Mouse (Mus musculus) midbrain, postnatal 0 days (tissue): Measurements from ENCODE around the gene 1700093K21Rik. TPM values are rescaled to one million over a fixed set of nuclear protein-coding genes. Genes with fewer than 3 reads are reported as not detected.

Experiments used
- ATAC-seq: fragments of 200-750 bp; cut with Nextera tagmentation; 2 replicates; pipeline ENCODE4 v1.8.0; 2017; ENCODE audit warnings: moderate number of reproducible peaks, mild to moderate bottlenecking, moderate TSS enrichment, moderate library complexity; ENCODE audit not compliant: low FRiP score
- DNase-seq: peaks from one replicate; pipeline ENCODE4 v3.0.0-alpha.2; 2015; ENCODE audit warnings: low spot score
- H3K27ac ChIP-seq: fragments of 300-500 bp; sonication (generic); 2 replicates; pipeline ENCODE4 v1.5.1; 2014; ENCODE audit warnings: low read depth, mild to moderate bottlenecking, low read length, mixed read lengths
- H3K27me3 ChIP-seq: fragments of 300-500 bp; sonication (generic); 2 replicates; pipeline ENCODE4 v1.6.1; 2014; ENCODE audit warnings: low read length, control low read depth, mixed read lengths; ENCODE audit not compliant: insufficient read depth
- H3K36me3 ChIP-seq: fragments of 300-500 bp; sonication (generic); 2 replicates; pipeline ENCODE4 v1.6.1; 2014; ENCODE audit warnings: low read length, control low read depth, mixed read lengths; ENCODE audit not compliant: insufficient read depth
- H3K4me1 ChIP-seq: fragments of 300-500 bp; sonication (generic); 2 replicates; pipeline ENCODE4 v1.6.1; 2014; ENCODE audit warnings: mild to moderate bottlenecking, control low read depth, antibody characterized with exemption, low read length, mixed read lengths; ENCODE audit not compliant: insufficient read depth
- H3K4me2 ChIP-seq: fragments of 300-500 bp; sonication (generic); 2 replicates; pipeline ENCODE4 v1.6.1; 2014; ENCODE audit warnings: low read depth, mild to moderate bottlenecking, low read length, mixed read lengths; ENCODE audit not compliant: poor library complexity, severe bottlenecking
- H3K4me3 ChIP-seq: fragments of 300-500 bp; sonication (generic); 2 replicates; pipeline ENCODE4 v1.5.1; 2014; ENCODE audit warnings: low read depth, mild to moderate bottlenecking, low read length, moderate library complexity
- H3K9ac ChIP-seq: fragments of 300-500 bp; sonication (generic); replicated peaks from 2 replicates; pipeline ENCODE4 v1.6.1; 2014; ENCODE audit warnings: mild to moderate bottlenecking, low read length, moderate library complexity, mixed read lengths; ENCODE audit not compliant: poor library complexity, severe bottlenecking
- H3K9me3 ChIP-seq: fragments of 300-500 bp; sonication (generic); 2 replicates; pipeline ENCODE4 v1.6.1; 2016; ENCODE audit warnings: low read length, control low read depth
- CTCF ChIP-seq: IDR thresholded peaks from 2 replicates; pipeline ENCODE4 v1.5.1; 2016; ENCODE audit warnings: antibody characterized with exemption, mild to moderate bottlenecking
- WGBS: fragments of 180-500 bp; shearing (Covaris S2); extraction: QIAGEN DNeasy Blood & Tissue Kit; methylation state at CpG from one replicate; pipeline ENCODE4 v1.1.7; 2014; 5-methylcytosine and 5-hydroxymethylcytosine counted together
- polyA plus RNA-seq: library from polyadenylated mRNA; unstranded; fragments of >200 nt; fragmentation: Nextera tagmentation; extraction: Ambion mirVana; gene quantifications from 2 replicates; pipeline ENCODE4 v1.2.1, GENCODE M21; 2015
- total RNA-seq: library from RNA; depleted of rRNA; stranded (reverse); fragments of >200 nt; gene quantifications from 2 replicates; pipeline ENCODE4 v1.2.3, GENCODE M21; 2014; rRNA removed

The 1700093K21Rik gene
- total RNA-seq (0.52 TPM in 1 of 2 replicates, not detected in the other), polyA plus RNA-seq (0.20 TPM in 1 of 2 replicates, not detected in the other)

DNA sequence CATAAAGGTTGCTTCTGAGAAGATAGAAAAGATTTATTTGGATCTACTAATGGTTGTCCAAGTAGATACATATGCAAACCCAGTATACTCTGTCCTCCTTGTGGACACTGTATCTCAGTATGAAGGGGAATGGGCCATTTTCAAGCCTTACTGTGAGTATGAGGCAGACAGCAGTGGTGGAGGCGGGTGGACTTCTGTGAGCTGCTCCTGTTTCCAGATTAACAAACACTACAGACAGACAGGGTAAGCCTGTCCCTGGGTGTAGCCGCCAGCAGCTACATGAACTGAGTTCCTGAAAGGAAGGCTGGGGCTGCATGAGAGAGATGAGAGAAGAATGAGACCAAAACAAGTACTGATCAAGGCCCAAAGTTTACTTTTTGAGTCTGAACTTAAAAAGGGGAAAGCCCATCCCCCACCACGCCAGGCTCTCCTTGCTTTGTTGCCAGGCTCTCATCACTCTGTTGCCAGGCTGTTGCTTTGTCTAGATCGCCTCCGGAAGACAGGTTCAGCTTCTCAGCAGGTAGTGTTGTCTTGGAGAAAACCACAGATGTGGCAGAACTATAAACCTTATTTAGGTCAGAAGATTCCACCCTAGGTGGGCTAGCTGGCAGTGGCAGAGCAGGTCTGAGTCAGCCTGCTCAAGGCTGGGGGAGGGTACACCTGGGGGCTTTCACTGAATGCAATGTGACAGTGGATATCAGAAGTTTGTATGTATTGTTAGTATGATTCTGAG, at the start of gene 1700093K21Rik:
TSS of gene 1700093K21Rik (minus strand) at position 683 of the 733 bp plus-strand sequence.
- no peak for TF ChIP-seq CTCF
- no peaks in the 10 kb centered on the region for H3K36me3 ChIP-seq
- DNase-seq (no peak), ATAC-seq (0 out of 2 replicates have a peak, but pooled peaks have one; percentile 7)
- H3K4me1 ChIP-seq, result no peaks in the 10 kb centered on the region
- H3K4me2 ChIP-seq, result no peak within 1 kb of the TSS
- no peak within 1 kb of the TSS for H3K27ac ChIP-seq
- 26% methylated on average over 5 of the region's 5 CpGs for WGBS
- no peaks in the 10 kb centered on the region for H3K9me3 ChIP-seq
- no peak within 1 kb of the TSS for H3K4me3 ChIP-seq
- no peaks in the 10 kb centered on the region for H3K27me3 ChIP-seq
- H3K9ac ChIP-seq, result no peak within 1 kb of the TSS

GRCm38 (mm10) chr11:23570130-23570529, 49.2 kb upstream of the 1700093K21Rik start:
- ATAC-seq, result no peak
- no peaks in the 10 kb centered on the region for H3K27me3 ChIP-seq
- no peak overlapping the region for H3K27ac ChIP-seq
- no peak for DNase-seq
- no peaks in the 10 kb centered on the region for H3K9me3 ChIP-seq
- no peak overlapping the region for H3K4me3 ChIP-seq
- no peak overlapping the region for H3K4me2 ChIP-seq
- no peaks in the 10 kb centered on the region for H3K4me1 ChIP-seq
- WGBS, result 94% methylated on average over 7 of the region's 7 CpGs
- TF ChIP-seq CTCF, result no peak
- H3K9ac ChIP-seq, result no peak overlapping the region
- peaks cover 33% of the 10 kb centered on the region for H3K36me3 ChIP-seq

- ATAC-seq, result peak; percentile 80
- Histone ChIP-seq H3K4me1 (no peaks in the 10 kb centered on the region), H3K4me2 (no peak overlapping the region), H3K9me3 (no peaks in the 10 kb centered on the region), H3K36me3 (peaks cover 26% of the 10 kb centered on the region), H3K27ac (no peak overlapping the region), H3K4me3 (no peak overlapping the region), H3K9ac (no peak overlapping the region), H3K27me3 (no peaks in the 10 kb centered on the region)
- TF ChIP-seq CTCF, result peak; percentile 86
- peak; percentile 71 for DNase-seq
- WGBS, result 45% methylated on average over 6 of the region's 6 CpGs
Measured at GRCm38 (mm10) chr11:23565761-23566160, 44.8 kb upstream of the 1700093K21Rik start.

- no peaks in the 10 kb centered on the region for H3K4me1 ChIP-seq
- H3K27ac ChIP-seq, result no peak overlapping the region
- H3K9me3 ChIP-seq, result no peaks in the 10 kb centered on the region
- 81% methylated on average over 5 of the region's 6 CpGs for WGBS
- no peaks in the 10 kb centered on the region for H3K36me3 ChIP-seq
- no peak for DNase-seq
- H3K4me3 ChIP-seq, result no peak overlapping the region
- no peak for ATAC-seq
- TF ChIP-seq CTCF, result no peak
- H3K27me3 ChIP-seq, result no peaks in the 10 kb centered on the region
- H3K4me2 ChIP-seq, result no peak overlapping the region
- H3K9ac ChIP-seq, result no peak overlapping the region
Measured at GRCm38 (mm10) chr11:23557039-23557630, 36.2 kb upstream of the 1700093K21Rik start.

DNA sequence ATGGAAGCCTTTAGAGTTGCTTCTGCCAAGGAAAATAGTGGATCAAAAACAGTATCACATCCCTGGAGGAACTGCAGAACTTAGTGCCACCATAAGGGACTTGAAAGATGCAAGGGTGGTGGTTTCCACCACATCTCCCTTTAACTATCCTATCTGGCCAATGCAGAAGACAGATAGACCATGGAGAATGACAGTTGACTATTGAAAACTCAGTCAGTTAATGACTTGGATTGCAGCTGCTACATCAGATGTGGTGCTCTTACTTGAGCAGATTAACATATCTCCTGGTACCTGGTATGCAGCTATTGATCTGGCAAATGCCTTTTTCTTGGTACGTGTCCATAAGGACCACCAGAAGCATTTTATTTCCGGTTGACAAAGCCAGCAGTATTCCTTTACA, 16.5 kb upstream of the 1700093K21Rik start:
- no peaks in the 10 kb centered on the region for H3K27me3 ChIP-seq
- H3K9me3 ChIP-seq, result no peaks in the 10 kb centered on the region
- H3K36me3 ChIP-seq, result no peaks in the 10 kb centered on the region
- H3K27ac ChIP-seq, result no peak overlapping the region
- no peak for TF ChIP-seq CTCF
- no peak overlapping the region for H3K4me3 ChIP-seq
- H3K9ac ChIP-seq, result no peak overlapping the region
- H3K4me1 ChIP-seq, result no peaks in the 10 kb centered on the region
- WGBS, result 86% methylated on average over 2 of the region's 2 CpGs
- no peak overlapping the region for H3K4me2 ChIP-seq
- no peak for ATAC-seq
- DNase-seq, result no peak

GRCm38 (mm10) chr11:23518981-23519380, 2.0 kb downstream of the 1700093K21Rik start:
- DNase-seq, result no peak
- no peak overlapping the region for H3K4me2 ChIP-seq
- no peaks in the 10 kb centered on the region for H3K27me3 ChIP-seq
- TF ChIP-seq CTCF, result no peak
- no peaks in the 10 kb centered on the region for H3K4me1 ChIP-seq
- no peaks in the 10 kb centered on the region for H3K9me3 ChIP-seq
- no peak for ATAC-seq
- WGBS, result 81% methylated on average over 3 of the region's 3 CpGs
- H3K36me3 ChIP-seq, result no peaks in the 10 kb centered on the region
- H3K27ac ChIP-seq, result no peak overlapping the region
- no peak overlapping the region for H3K4me3 ChIP-seq
- H3K9ac ChIP-seq, result no peak overlapping the region
